Mouse (Mus musculus) testis, adult 2 months (tissue): ENCODE measurements at regions not wholly inside any gene's neighbourhood (a gene's known extent, or its start where the extent isn't known, plus 50 kb on each side); places are given as distances from the start of the nearest gene placed in this dataset.

Experiments
- CTCF ChIP-seq: fragments of 200-500 bp; IDR thresholded peaks from 2 replicates; pipeline ENCODE4 v1.5.1; 2012; ENCODE audit warnings: low read depth, mild to moderate bottlenecking, inconsistent platforms, low read length, moderate library complexity; ENCODE audit not compliant: control insufficient read depth, insufficient read depth, insufficient replicate concordance
- POLR2A ChIP-seq: fragments of 200-500 bp; IDR thresholded peaks from 2 replicates; pipeline ENCODE4 v1.6.1; 2012; ENCODE audit warnings: low read depth, mild to moderate bottlenecking, inconsistent platforms, low read length, moderate library complexity; ENCODE audit not compliant: control insufficient read depth

GRCm38 (mm10) chr3:121604081-121604480, 66.5 kb upstream of the 4930432M17Rik start:
- TF ChIP-seq POLR2A: no peak
- TF ChIP-seq CTCF: no peak
